Mouse (Mus musculus) embryo, embryonic 9.5 days (tissue): ENCODE measurements around the gene Smim5.

Experiments
- DNase-seq: peaks from one replicate; pipeline ENCODE4 v3.0.0-alpha.2; 2017; ENCODE audit errors: extremely low spot score

Gene Smim5

GRCm38 (mm10) chr11:115894755-115895520 lies 4.8 kb upstream of the Smim5 start:
- DNase-seq, result no peak

- DNase-seq, result no peak
Measured at GRCm38 (mm10) chr11:115898446-115898845, 1.3 kb upstream of the Smim5 start.

- DNase-seq, result no peak
Measured at GRCm38 (mm10) chr11:115898886-115899285, 880 bp upstream of the Smim5 start.

GRCm38 (mm10) chr11:115900561-115901337 lies 983 bp downstream of the Smim5 start:
- DNase-seq, result no peak

DNA sequence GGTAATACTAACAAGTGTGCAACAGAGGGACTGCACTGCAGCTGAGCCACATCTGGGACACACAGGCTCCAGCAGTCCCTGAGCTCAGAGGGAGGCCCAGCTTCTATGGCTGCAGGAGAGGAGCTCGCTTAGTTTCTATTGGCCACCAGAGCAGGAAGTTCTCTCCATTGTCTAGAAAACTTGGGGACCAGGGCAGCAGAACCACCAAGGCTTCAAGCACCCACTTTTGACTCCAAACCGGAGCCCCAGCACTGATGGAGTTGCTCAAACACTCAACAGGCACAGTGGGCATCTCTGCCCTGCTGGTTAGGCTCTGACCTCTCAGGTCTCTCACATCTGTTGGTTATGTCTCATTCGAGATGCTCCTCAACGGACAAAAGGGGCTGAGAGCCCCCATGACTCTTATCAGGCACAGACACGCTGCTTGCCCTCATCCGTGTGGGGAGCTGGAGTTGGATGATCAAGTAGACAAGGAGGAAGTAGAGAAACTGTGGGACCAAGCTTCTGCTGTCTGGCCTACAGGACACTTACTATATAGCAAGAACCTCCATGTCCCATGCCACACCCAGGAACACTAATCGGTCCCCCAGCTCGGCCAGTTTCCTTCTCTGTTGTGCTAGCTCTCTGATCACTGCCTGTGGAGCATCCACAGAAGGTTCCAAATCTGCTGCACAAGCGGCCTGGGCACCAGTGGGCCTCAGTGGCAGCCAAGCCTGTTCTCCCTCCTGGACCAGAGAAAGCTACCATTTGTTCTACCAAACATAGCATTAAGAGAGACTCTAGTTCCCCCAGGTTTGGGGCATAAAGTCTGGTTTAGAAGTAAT lies 1.8 kb downstream of the Smim5 start:
- no peak for DNase-seq

GRCm38 (mm10) chr11:115902177-115902576 lies 2.4 kb downstream of the Smim5 start:
- DNase-seq, result no peak

DNA sequence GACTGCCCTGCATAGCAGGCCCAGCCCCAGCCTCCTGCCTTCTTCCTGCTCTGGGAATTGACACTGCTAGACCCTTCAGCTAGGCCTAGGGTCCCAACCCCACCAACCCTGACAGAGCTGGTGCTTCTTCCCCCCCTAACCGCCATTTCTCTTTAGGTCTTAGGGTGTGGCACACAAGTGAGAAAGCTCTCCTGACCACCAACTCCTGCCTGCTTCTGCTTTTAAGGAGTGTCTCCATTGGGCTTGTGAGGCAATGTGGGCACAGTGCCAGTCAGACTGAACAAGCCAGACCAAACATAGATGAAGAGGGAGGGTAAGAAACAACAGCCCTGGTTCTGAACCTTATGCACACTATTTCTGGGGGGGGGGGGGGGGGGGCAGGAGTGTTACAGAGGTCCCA lies 3.1 kb downstream of the Smim5 start:
- DNase-seq, result no peak

GRCm38 (mm10) chr11:115903384-115904230 lies 3.8 kb downstream of the Smim5 start:
- DNase-seq, result no peak

DNA sequence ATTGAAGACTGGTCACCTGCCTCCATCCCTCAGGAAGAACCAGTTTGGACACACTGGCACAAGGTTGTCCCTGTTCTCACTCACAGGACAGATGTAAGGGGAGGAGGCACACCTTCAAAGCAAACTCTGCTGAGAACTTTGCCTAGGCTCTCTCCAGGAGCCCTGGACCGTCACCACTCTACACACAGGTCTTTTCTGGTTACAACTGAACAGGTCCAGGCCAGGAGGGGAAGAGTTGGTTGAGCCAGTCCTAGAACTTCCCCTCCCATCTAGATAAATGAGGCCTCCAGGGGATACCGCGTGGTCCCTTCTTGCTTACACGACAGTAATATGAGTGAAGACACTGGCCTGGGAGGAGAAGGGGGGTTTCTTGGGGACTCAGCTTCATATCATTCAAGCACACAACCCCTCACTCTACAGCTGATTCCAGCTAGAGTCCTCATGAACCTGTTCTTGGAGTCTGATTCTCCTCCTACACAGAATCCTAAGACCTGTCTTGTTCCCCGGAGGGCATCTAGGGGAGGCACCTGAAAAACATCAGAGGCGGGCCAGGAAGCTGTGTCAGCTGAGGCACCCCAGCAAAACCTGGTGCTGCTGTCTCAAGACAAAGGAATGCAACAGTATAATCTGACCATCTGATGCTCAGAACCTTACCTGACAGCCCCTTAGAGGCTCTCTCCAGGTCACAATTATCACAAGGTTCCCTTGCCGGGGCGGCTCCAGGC lies 4.6 kb downstream of the Smim5 start:
- no peak for DNase-seq

GRCm38 (mm10) chr11:115904956-115905790 lies 5.4 kb downstream of the Smim5 start:
- no peak for DNase-seq

DNA sequence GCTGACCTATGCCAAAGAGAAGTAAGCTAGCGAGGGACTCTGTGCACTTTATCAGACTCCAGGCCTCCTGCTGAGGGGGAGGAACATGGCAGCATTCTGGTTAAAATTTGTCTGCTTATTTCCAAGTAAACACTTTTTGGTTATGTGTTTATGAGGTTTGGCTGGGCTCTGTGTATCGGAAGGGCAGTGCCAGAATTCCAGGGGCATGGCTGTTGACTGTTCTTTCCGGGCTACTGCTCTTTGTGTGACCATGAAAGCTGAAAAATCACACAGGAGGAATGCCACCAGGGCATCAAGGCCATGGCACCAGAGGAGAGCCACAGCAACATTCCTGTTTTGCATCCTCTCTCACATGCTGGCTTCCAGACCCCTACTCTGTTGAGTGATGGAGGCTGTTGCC lies 6.3 kb downstream of the Smim5 start:
- DNase-seq, result no peak

DNA sequence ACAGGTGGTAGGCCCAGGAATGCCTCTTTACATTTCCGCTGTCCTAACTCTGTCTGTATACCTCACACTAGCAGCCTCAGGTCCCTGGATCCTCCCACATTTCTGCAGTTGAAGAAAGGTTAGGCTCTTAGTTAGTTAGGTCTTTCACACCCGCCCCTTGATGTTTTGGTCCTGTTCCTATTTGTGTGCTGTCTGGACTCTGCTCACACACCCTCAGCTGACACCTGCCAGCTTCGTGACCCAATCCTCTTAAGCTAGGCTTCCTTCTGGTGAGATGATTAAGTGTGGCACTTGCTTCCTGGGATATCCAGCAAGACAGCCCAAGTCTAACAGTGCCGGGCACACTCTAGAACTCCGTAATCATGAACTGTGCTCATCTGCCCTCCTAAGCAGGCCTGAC lies 6.8 kb downstream of the Smim5 start:
- no peak for DNase-seq

- DNase-seq, result no peak
Measured at GRCm38 (mm10) chr11:115911134-115911561, 11.4 kb downstream of the Smim5 start.

- DNase-seq, result no peak
Measured at GRCm38 (mm10) chr11:115911632-115912376, 12.0 kb downstream of the Smim5 start, which contains the start of gene Smim6. Gene Smim6 (plus strand): TSS chr11:115912017.

- no peak for DNase-seq
Measured at GRCm38 (mm10) chr11:115916579-115916978, 16.8 kb downstream of the Smim5 start.

GRCm38 (mm10) chr11:115918637-115919036 lies 18.9 kb downstream of the Smim5 start:
- no peak for DNase-seq

GRCm38 (mm10) chr11:115919073-115919472 lies 19.3 kb downstream of the Smim5 start:
- no peak for DNase-seq

GRCm38 (mm10) chr11:115920110-115920818 lies 20.5 kb downstream of the Smim5 start:
- no peak for DNase-seq
